Mouse (Mus musculus) erythroblast, embryonic 14.5 days (primary cell): ENCODE results near the gene Agpat1. TPM values are rescaled to one million over a fixed set of nuclear protein-coding genes. Genes with fewer than 3 reads are reported as not detected.

ENCODE experiments used
- H3K27me3 ChIP-seq: 2 replicates; pipeline ENCODE4 v1.6.1; 2012; ENCODE audit warnings: inconsistent platforms; ENCODE audit not compliant: control insufficient read depth
- H3K36me3 ChIP-seq: 2 replicates; pipeline ENCODE4 v1.6.1; 2012; ENCODE audit warnings: mild to moderate bottlenecking, inconsistent platforms; ENCODE audit not compliant: control insufficient read depth
- H3K4me1 ChIP-seq: 2 replicates; pipeline ENCODE4 v1.6.1; 2012; ENCODE audit warnings: inconsistent platforms; ENCODE audit not compliant: control insufficient read depth
- H3K4me3 ChIP-seq: replicated peaks from 2 replicates; pipeline ENCODE3; 2012; ENCODE audit warnings: moderate library complexity, mild to moderate bottlenecking, inconsistent platforms
- H3K9me3 ChIP-seq: 2 replicates; pipeline ENCODE4 v1.6.1; 2012; ENCODE audit warnings: low read length, inconsistent platforms, mixed read lengths; ENCODE audit not compliant: control insufficient read depth
- GATA1 ChIP-seq: IDR thresholded peaks from 2 replicates; pipeline ENCODE4 v1.6.1; 2012; ENCODE audit warnings: low read length, inconsistent platforms, mixed read lengths
- TAL1 ChIP-seq: IDR thresholded peaks from 3 replicates; pipeline ENCODE4 v1.6.1; 2012; ENCODE audit warnings: low read length, inconsistent platforms, mixed read lengths
- polyA plus RNA-seq: library from polyadenylated mRNA; stranded (reverse); fragments of >175 nt; gene quantifications from 2 replicates; pipeline ENCODE4 v1.2.3, GENCODE M21; 2012

The Agpat1 gene
- polyA plus RNA-seq, 1 experiment, result 18.7 TPM

- peaks cover 21% of the 10 kb centered on the region for H3K4me1 ChIP-seq
- no peak for TF ChIP-seq GATA1
- no peak for TF ChIP-seq TAL1
- H3K9me3 ChIP-seq, result peaks cover 3% of the 10 kb centered on the region; the same call in 1 of the 2 replicates
- H3K36me3 ChIP-seq, result no peaks in the 10 kb centered on the region
- peak overlapping the region; percentile 37 for H3K4me3 ChIP-seq
- H3K27me3 ChIP-seq, result peaks cover 72% of the 10 kb centered on the region
These were observed 28.2 kb downstream of the Agpat1 start for GRCm38 (mm10) chr17:34632261-34632691.

GRCm38 (mm10) chr17:34635671-34636070, 31.6 kb downstream of the Agpat1 start:
- Histone ChIP-seq H3K36me3 (no peaks in the 10 kb centered on the region), H3K27me3 (peaks cover 49% of the 10 kb centered on the region), H3K4me1 (peaks cover 13% of the 10 kb centered on the region)

GRCm38 (mm10) chr17:34637459-34637858, 33.4 kb downstream of the Agpat1 start:
- peaks cover 44% of the 10 kb centered on the region for H3K27me3 ChIP-seq
- no peaks in the 10 kb centered on the region for H3K9me3 ChIP-seq
- TF ChIP-seq GATA1, result no peak
- TF ChIP-seq TAL1, result no peak
- no peak overlapping the region for H3K4me3 ChIP-seq
- peaks cover under 1% of the 10 kb centered on the region for H3K4me1 ChIP-seq
- H3K36me3 ChIP-seq, result no peaks in the 10 kb centered on the region

More at GRCm38 (mm10) chr17:34635671-34636070, 31.6 kb downstream of the Agpat1 start:
- TF ChIP-seq TAL1 (no peak), GATA1 (no peak)
- Histone ChIP-seq H3K4me3 (no peak overlapping the region), H3K9me3 (peaks cover 3% of the 10 kb centered on the region; the same call in 1 of the 2 replicates)

GRCm38 (mm10) chr17:34639461-34640255, 35.6 kb downstream of the Agpat1 start:
- Histone ChIP-seq H3K9me3 (no peaks in the 10 kb centered on the region), H3K4me3 (no peak overlapping the region), H3K4me1 (peaks cover 5% of the 10 kb centered on the region), H3K36me3 (no peaks in the 10 kb centered on the region), H3K27me3 (peaks cover 31% of the 10 kb centered on the region)
- TF ChIP-seq GATA1 (no peak), TAL1 (no peak)

DNA sequence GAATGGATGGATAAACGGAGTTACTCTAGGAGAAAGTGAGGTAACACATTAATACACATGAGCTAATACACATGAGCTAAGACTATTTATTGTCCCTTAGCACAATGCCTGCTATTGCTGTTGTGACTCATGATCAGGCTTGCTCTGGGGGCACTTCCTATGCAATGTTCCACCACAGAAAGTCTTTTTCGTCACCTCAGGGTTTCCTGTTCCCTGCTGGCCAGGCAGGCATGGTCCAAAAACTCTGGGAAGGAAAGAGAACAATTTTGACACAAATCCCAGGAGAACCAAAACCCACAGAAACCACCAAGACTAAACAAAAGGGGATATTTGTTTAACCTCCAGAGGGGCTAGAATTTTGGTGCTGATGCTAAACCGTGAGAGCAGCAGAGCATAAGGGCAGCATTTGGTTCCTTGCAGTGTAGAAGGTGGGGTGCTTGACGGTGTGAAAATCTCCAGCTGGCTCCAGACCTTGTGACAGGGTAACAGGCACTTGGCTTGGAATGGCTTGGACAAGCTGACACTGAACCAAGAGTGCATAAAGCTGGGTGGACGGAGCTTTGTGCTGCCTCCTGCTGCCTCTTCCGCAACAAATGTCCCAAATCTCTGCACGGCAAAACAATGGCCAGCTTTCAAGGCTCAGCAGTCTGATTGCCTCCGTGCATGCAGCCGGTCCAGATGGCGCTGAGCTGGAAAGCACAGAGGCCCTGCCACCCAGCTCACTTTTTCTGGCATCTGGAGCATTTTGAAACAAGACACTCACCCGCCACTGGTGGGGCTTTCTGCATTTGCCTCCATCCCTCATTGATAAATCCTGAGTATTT, 36.9 kb downstream of the Agpat1 start:
- H3K36me3 ChIP-seq, result no peaks in the 10 kb centered on the region; the same call in 1 of the 2 replicates
- H3K27me3 ChIP-seq, result peaks cover 26% of the 10 kb centered on the region
- H3K4me1 ChIP-seq, result peaks cover 18% of the 10 kb centered on the region
- TF ChIP-seq TAL1 (no peak), GATA1 (no peak)
- no peaks in the 10 kb centered on the region for H3K9me3 ChIP-seq
- no peak overlapping the region for H3K4me3 ChIP-seq

DNA sequence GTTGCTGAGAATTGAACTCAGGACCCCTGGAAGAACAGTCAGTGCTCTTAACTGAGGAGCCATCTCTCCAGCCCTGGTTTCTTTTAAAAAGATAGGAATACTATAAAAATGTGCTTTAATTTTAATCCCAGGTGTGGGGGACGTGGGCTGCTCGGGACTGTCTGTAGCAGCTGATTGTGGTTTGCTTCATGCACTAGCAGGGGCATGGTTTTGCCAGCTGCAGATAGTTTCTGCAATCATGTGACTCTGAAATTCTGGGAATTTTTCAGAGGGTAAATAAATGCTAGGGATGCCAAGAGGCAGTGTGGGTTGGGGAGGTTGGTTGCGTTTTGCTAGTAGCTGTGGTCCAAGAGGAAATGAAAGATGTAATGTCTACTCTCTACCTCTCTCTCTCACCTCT, 37.9 kb downstream of the Agpat1 start:
- Histone ChIP-seq H3K36me3 (no peaks in the 10 kb centered on the region; the same call in 1 of the 2 replicates), H3K27me3 (peaks cover 26% of the 10 kb centered on the region), H3K4me1 (peaks cover 26% of the 10 kb centered on the region), H3K4me3 (no peak overlapping the region), H3K9me3 (no peaks in the 10 kb centered on the region)
- TF ChIP-seq GATA1 (no peak), TAL1 (no peak)

GRCm38 (mm10) chr17:34643379-34643778, 39.3 kb downstream of the Agpat1 start:
- peaks cover 2% of the 10 kb centered on the region for H3K36me3 ChIP-seq
- H3K27me3 ChIP-seq, result peaks cover 26% of the 10 kb centered on the region
- no peaks in the 10 kb centered on the region for H3K9me3 ChIP-seq
- H3K4me3 ChIP-seq, result no peak overlapping the region
- peaks cover 38% of the 10 kb centered on the region for H3K4me1 ChIP-seq
- no peak for TF ChIP-seq TAL1
- TF ChIP-seq GATA1, result no peak

GRCm38 (mm10) chr17:34643944-34644343, 39.9 kb downstream of the Agpat1 start:
- H3K4me1 ChIP-seq, result peaks cover 41% of the 10 kb centered on the region
- H3K9me3 ChIP-seq, result no peaks in the 10 kb centered on the region
- TF ChIP-seq GATA1 (no peak), TAL1 (no peak)
- peaks cover 26% of the 10 kb centered on the region for H3K27me3 ChIP-seq
- H3K36me3 ChIP-seq, result peaks cover 8% of the 10 kb centered on the region
- H3K4me3 ChIP-seq, result no peak overlapping the region

DNA sequence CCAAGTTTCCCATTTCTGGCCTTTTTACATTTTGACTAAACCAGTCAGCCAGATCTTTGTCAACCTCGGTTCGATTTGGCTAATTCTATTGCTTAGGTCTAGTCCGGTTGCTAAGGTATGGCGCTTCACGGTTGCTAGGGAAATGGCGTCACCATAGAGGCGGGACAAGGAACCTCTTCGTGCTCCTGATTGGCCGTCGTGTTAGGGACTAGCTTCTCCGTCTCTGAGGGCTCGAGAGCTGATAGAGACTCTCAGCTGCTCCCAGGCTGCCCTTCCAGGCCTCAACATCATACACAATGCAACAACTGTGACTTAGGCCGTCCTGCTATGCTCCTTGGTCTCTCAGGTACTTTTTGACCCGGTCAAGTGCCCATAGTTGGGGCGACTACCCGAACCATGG, 40.5 kb downstream of the Agpat1 start, which contains the start of gene Fkbpl:
Gene Fkbpl (plus strand): TSS at position 157 of the 400 bp plus-strand sequence.
- Histone ChIP-seq H3K9me3 (no peaks in the 10 kb centered on the region), H3K4me3 (peak within 1 kb of the TSS; percentile 87), H3K27me3 (peaks cover 21% of the 10 kb centered on the region), H3K4me1 (peaks cover 41% of the 10 kb centered on the region), H3K36me3 (peaks cover 14% of the 10 kb centered on the region)
- TF ChIP-seq GATA1 (no peak), TAL1 (no peak)
